Mouse (Mus musculus): Measurements from ENCODE around the gene Ccdc78.
A peak's percentile ranks its signal among the peaks of the same experiment; 100 is the strongest.
"Not testable (repeated sequence)": the region's sequence is repeated elsewhere in the genome, so short reads cannot be mapped to it uniquely, and the experiment has no call there.

Ccdc78 gene

DNA sequence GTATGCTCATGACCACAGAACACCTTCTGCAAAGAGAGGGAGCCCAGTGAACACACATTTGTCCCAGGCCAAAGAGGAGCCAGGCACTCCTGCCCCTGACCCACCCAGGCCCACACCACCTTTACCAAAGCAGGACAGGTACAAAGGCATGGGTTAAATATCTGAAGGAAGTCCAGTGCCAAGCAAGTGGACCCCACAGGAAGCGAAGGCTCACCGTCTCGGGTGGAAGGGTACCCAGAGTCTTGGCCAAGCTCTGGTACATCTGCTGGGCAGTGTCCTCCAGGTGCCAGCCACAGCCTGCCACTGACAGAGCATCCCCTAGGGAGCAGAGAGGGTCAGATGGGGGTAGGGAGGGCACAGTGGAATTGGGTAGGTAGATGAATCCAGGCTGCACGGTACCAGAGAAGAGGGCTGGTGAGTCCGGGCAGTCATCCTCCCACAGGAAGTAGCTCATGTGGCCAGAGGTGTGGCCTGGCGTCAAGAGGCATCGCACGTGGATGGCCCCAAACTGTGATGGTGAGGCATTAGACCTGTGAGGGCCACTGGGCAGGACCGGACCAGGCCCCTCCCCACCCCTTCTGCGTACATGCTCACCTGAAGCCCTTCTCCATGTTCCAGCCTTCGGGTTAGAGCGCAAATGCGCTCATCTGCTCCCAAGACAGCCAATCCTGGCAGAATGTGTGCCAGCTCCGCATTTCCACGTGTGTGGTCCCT lies 2.4 kb upstream of the Ccdc78 start:
- DNase-seq, result no peak

DNA sequence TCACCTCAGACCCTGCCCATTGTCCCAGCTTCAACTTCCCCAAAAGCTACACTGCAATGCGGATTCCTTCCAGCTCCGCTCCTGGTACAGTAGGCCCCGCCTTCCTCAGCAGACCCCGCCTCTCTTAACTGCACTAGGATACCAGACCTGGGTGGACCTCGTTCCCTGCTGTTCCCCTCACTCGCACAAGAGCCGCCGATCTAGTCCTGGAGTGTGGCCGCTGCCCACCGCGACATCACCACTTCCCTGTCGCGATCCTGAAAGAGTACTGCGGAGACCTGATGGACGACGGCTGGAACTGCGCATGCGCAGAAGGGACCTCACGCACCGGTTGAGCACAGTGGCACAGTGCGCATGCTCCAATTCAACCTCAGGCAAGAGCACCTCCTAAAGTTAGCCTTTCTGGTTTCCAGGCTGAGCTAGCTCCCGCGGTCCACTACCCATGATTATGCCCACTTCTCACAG lies 1.1 kb upstream of the Ccdc78 start, which contains the start of gene Haghl:
Gene Haghl (minus strand): TSS at position 393 of the 465 bp plus-strand sequence.
- DNase-seq, result peak; percentile 98

DNA sequence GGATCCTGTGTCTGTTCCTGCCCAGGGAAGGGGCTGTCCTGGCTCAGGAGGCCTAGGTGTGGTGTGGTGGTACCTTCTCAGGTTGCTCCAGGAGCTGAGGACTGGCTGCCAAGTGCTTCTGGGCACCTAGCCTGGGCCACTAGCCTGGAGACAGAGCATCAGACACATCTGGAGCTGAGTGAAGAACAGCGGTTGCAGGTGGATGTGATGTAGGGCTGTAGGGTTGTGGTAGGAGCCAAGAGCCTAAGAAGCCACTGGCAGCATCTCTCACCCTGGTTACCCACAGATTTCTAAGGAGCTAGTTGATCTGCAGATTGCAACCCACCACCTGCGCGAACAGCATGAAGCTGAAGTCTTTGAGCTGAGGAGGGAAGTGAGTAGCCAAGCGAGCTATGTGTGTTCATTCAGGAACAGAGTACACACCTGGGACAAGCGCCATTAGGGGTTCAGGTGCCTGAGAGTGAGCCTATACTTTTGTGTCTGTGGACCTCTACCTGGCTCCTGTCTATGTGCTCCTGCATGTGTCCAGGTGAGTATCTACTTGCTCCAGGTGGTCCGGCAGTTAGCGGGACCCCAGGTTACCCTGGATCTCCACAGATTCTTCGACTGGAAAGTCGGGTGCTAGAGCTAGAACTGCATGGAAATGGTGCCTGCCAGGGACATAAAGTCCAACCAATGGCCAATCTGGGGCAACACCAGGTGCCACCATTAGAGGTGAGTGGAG lies 563 bp downstream of the Ccdc78 start:
- DNase-seq, result no peak

DNA sequence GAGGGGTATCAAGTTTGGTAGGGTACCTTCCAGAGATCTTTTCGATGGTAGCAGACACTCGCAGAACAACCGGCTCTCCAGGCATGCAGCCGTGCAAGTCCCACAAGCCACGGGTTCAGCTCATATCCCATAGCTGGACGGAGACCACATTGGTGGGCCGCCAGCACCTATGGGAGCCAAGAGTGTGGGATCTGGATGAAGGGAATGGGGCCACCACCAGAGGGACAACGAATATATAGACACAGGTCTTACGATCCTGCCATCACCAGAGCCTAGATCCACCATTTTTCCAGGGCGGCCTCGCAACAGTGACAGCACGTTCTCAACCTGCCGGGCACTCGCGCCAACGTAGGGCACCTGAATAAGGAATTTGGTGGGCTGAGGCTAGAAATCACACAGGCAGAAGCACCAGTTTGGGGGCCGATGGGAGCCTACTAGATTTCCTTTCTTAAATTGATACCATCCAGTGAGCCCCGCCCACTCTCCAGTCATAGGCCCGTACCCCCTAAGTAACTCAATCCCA lies 5.0 kb downstream of the Ccdc78 start:
- peak in 1 of 2 experiments; percentile 55 for DNase-seq

DNA sequence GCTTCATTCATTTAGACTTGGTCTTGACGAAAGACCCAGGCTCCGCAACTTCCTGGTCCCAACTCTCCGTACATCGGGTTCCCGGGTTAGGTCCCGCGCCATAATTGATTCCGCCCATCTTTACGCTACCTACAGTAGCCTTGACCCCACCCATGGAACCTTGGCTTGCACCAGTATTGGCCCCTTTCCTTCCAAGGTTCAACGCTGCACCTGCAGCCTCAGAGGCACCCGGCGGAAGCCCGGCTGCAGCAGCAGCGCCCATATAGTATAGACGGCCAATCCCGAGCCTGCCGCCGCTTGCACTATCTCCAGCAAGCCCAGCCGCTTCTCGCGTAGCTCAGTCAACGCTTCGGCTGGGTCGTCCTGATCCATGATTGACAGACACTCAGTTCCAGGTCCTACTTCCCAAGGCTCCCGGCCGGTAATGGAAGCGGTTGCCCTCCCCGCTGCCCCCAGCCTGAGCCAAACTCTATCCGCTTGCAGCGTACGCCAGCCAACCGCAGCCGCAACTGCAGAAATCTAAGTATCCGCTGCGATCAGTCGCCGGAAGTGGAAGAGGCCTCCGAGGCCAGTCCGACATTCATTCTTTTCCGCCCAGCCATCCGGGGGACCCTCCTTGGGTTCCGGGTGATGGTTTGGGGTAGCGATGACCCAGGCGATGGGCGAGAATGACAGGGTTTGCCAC lies 5.6 kb downstream of the Ccdc78 start:
- peak; percentile 94 for DNase-seq

DNA sequence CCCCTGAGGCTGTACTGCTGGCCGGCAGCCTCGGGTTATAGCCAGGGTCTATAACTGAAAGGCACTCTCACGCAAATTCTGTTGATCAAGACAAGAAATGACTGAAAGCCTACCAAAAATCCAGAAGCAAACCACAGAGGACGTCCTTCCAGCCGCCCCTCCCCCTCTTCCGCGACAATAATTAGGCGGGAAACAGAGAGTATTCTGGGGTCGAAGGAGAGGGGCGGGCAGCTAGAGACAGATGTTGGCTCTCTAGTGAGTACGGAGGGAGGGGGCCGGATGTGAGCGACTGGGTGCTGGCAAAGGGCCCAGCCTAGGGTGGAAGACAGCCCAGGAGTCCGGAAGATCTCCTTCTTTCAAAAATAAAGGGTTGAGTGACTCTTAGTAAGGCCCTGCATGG lies 6.2 kb downstream of the Ccdc78 start, which contains the start of gene Fam173a:
Gene Fam173a (minus strand): TSS at position 287 of the 400 bp plus-strand sequence.
- DNase-seq, result peak; percentile 65 to 73

DNA sequence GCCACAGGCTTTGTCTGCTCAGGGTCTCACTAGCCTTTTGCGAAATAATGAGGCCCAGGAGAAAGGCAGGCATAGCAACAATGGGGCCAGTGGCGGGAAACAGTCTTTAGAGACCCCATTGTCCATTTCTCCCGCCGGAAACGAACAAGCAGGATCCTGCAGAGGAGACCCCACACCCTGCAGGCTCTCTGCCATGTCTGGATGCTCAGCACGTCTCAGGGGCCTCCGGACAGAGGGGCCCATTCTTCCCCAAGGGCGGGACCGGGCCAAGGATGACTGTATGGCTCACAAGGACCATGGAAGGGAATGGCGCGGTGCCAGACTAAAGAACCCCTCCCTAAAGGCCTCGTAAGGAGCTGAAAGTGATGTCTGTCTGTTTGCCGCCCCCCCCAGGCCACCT lies 7.8 kb downstream of the Ccdc78 start:
- no peak for DNase-seq

DNA sequence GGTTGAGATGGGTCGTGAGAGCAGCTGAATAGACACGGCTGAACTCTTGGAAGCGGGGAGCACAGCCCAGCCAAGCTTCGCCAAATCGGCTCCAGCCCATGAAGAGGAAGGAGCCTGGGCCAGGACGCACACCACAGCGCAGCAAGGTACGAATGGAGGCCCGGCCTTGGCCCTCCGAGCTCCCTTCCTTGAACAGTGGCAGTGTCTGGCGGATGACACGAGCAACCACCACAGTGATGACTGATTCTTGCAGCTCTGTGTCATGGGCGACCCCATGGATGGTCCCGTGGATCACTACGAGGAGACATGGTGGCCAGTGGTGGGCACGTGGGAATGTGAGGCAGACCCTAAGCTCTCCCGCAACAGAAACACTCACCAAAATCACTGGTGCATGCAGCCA lies 8.6 kb downstream of the Ccdc78 start:
- DNase-seq, result no peak

DNA sequence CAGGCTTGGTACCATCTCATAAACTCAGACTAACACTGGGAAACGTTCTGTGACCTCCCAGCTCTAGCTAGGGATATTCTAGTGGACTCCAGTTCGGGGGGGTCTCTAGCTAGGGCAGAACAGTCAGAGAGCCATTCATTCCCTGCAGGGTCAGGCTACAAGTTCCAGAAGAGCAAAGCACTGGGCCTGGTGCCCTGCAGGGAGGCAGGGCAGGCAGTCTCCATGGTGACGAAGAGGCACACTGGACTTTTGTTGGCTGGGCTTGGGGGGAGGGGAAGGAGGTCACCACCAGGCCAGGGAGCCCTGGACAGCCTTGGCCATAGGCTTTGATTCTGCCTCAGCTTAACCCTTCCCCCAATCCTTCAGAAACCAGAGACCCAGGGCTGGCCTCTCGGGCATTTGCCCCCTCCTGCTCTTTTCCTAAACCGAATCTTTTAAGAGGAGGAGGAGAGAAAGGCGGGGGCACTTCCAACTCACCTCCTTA lies 9.3 kb downstream of the Ccdc78 start, which contains the start of gene AC134908.4:
Gene AC134908.4 (minus strand): TSS at position 51 of the 484 bp plus-strand sequence.
- DNase-seq, result no peak

DNA sequence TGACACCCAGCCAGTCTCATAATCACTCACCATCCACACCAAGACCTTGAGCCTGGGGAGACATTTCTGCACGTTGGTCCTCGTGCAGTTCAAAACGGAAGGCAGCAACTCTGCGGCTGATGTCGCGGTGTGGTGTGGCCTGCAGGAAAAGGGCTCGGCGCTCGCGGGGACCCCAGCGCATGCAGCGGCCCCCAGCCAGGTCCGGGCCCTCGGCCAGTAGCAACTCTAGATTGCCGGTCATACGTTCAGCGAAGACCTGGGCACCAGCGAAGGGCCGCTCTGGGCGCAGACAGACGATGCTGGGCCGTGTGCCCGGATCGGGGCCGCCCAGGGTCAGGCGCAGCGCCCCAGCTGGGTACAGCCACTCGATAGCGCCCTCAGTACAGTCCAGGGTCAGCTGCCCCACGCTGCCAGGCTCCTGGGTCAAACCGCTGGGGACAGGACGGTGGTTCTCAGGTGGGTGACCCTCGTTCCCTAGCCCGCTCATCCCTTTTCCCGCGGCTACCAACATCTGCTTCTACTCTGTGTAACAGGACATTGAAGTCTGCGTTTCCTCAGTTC lies 9.9 kb downstream of the Ccdc78 start:
- DNase-seq, result no peak

DNA sequence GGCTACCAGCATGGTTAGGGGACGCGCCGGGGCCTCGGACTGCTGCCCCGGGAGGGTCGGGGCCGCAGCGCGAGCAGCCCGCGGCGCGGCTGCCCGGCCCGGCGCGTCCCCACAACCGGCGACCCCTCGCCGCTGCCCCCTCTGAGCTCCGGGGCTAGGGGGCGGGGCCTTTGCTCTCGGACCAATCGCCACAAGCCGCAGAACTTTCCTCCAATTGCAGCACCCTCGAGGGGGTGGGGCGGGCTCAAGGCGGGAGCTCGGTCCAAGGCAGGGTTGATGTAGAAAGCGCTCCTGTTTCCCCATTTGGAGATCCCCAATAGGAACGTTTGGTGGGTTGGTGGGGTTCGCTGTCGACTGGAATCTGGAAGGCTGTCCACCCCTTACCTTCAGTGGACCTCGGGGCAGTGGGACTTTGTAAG lies 10.6 kb downstream of the Ccdc78 start, which contains the start of gene Metrn:
Gene Metrn (minus strand): TSS at position 186 of the 419 bp plus-strand sequence.
- DNase-seq, result peak; percentile 73 to 81

DNA sequence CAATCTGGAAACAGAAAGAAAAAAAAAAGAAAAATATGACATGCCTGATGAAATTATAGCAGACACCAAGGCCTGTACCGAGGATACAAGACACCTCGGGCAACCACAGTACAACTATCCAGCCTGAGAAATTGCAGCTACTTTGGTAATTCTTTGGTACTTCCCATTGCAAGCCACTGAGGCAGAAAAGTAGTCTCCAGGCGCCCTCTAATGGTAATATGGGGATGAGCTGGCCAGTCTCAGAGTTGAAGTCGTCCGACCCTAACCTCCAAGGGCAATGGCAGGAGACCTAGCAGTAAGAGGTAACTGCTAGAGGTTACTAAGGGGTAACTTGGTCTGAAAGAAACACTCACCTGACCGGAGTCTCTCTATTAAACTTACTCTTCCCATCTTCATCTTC lies 14.6 kb downstream of the Ccdc78 start:
- DNase-seq, result peak; percentile 78 to 80

DNA sequence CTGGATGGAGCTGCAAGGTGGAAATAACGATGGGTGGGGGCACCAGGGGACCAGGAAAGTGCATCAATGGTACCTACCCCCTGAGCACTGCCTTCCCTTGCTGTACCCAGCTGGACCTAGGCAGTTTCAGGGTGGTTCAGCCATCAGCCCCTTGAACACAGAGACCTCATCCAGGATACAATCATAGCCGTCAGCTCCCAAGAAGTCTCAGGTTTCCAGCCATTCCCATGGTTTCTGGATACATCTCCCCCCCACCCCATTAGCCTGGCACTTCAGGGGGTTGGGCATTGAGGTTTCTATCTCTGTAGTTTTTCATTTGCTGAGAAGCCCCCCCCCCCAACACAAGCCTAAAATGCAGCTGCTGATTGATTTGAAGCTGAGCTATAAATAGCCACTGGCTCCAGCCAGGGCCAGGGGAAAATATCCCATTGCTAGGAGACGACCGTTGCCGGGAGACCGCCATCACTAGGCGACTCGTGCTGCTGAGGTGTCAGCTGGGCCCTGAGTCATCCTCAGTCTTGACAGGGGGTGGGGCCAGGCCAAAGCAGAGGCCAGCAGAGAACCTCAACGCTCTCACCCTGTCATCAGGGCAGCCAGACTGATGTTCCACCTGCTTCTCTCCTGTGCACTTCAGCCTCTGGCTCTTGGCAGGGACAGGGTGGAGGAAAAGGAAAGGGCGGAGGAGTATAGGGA lies 16.6 kb downstream of the Ccdc78 start:
- peak; percentile 59 to 77 for DNase-seq

DNA sequence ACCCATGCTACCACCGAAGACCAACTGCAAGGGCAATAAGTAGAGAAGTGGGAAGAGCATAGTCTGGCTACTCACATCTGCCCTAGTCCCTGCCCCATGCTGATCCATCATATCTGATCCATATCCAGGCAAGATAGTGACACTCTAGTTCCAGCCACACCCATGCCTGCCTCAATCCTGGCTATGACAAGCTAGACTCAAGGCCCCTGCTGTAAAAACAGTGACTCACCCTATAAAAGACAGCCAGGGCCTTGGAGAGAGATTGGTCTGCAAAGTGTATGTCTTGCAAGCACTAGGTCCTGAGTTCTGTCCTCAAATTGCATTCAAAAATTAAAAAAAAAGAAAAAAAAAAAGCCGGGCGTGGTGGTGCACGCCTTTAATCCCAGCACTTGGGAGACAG lies 20.1 kb downstream of the Ccdc78 start:
- no peak for DNase-seq

DNA sequence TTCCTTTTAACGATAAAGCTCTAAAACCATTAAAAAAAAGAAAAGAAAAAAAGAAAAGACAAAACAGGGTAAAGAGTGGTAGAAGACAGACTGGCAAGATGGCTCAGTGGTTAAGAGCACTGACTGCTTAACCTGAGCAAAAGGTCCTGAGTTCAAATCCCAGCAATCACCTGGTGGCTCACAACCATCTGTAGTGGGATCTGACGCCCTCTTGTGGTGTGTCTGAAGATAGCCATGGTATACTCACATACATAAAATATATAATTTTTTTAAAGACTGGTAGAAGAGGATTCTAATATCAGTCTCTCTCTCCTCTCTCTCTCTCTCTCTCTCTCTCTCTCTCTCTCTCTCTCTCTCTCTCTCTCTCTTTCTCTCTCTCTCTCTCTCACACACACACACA lies 21.1 kb downstream of the Ccdc78 start:
- DNase-seq, result not testable (repeated sequence)

DNA sequence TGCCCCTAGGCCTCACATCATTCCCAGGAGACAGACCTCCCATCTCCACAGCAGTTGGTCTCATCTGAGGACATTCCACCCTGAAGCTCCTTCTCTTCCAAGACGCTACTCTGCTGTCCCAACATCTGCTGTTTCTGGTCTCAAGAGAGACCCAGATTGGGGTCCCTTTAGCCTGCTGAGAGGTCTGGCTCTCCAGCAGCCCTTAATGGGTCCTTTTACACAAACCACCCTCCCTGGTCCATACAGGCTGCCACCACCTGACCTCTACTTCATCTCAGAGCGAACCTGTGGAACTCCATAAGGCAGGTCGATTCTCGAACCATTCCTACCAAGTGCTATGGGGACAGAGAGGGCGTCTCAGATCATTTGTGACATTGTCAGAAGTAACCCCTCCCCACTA lies 21.6 kb downstream of the Ccdc78 start:
- DNase-seq, result no peak

DNA sequence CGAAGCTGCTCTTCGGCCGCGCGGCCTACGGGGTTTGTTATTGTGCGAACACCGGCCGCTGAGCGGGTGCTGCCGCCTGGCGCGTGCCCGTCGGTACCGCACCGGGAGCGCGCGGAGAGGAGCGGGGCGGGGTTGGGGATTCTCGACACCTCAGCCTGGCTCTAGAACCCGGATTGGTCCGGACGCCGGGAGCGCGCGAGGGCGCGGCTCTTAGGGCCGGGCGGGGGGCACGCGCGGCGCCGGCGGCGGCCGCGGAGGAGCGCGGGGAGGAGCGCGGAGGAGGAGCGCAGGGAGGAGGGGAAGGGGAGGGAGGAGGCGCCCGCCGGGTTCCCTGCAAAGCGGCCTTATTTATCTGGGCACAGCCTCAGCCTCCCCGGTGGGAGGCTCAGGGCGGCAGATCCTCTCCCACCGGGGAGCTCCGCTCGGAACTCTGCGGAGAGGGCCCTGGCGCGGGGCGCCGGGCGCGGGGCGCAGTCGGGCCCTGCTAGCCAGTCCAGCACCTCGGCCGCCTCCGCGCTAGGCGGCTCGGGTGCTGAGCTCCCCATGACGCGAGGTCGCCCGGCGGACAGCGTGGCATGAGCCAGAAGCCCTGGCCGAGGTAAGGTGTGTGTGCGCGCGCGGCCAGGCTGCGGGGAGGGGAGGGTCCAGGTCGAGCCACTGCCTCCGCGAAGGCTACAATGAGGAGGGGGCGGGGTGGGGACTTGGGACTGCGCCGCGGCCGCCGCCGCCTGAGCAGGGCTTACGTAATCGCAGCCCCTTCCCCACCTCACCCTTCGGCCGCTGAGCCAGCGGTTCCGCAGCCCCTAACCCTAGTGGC lies 22.6 kb downstream of the Ccdc78 start, which contains the start of gene Fbxl16:
Gene Fbxl16 (plus strand): TSS at position 297 of the 817 bp plus-strand sequence.
- DNase-seq, result peak; percentile 96 to 97

DNA sequence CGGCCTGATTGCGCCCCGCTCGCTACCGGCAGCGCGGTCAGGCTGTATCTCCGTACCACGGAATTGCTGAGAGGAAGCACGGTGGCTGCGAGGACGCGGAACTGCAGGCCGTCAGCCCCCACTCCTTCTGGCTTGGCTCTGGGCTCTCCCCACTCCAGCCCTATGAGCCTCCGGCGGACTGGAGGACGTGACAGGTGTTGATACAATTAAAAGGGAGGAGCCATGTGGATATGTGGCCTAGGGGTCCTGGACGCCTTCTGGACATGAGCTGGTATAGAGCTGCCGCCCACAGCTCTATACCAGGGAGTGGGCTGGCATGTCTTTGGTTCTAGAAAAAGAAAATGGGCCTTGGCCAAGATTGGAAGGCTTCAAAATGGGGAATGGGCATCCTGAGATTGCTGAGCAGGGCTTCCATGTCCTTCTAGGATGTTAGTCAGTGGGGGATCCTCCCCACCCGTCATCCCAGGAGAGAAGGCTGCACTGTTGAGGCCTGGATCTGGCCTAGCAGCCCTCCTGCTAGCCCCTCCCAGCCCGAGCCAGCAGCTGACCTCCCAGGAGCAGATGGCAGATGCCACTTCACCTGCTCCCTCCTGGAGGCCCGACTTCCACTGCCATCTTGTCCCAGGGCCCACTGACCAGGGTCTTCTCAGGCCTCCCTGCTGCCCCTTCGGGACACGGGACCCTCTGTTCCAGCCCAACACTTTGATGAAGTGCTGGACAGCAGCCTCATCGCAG lies 23.4 kb downstream of the Ccdc78 start:
- DNase-seq, result peak; percentile 78 to 80

DNA sequence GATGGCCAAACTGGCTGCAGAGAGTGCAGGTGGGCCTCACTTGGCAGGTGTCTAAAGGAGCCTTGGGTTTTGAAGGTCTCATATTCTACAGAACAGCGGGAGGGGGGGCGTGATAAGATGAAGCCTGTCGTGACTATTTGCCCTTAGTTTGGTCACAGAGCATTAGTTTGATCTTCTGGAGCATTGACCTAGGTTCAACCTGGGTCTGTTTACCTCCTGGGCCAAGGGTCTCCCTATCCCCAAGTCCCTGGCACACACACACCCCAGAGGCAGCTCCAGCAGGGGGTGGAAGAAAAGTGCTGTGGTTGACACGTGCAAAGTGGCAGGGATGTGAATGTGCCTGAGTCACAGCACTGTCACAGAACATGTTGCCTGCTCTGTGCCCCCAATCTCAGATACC lies 24.5 kb downstream of the Ccdc78 start:
- DNase-seq, result no peak

DNA sequence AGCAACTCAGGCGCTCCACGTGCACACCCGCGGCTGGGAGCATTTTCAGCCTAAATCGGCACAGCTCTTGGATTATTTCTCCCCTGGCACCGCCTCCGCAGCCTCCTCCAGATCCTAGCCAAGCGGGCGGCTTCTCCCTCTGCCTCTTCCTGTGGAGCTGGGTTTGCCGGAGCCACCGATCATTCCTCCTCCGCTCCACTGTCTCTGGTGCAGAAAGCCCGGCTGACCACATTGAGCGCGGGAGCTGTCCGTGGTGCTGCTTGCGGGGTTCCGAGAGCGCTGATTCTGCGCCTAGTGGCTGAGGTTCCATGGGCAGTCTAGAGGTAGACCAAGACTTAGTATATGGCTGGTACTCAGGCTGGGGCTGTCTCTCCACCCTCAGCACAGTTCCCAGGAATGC lies 27.1 kb downstream of the Ccdc78 start:
- peak; percentile 67 to 78 for DNase-seq

Measured in cerebellum, postnatal 14 days (tissue).